Mouse (Mus musculus): ENCODE measurements around the gene Olfr667.

DNA sequence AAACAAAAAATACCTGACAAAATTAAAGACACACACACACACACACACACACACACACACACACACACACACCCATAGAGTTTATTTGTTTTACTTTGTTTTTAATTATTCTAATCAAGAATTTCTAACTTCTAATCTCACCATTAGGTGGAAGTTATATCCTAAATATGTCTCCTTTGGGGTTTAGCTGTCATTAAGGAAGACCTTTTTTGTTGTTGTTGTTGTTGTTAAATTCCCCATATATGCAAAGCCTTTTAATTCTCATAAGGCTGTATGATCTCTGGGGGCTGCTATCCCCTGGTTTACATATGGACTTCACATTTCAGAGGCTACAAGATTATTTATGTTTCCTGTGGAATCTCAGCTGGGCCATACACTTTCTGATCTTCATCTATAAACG is 12.7 kb upstream of the Olfr667 start, which contains the start of gene Olfr669:
- TF ChIP-seq ZC3H11A (IDR thresholded peaks at IDR 0.05; ENCODE audit: borderline replicate concordance, low read depth, low read length): no peak
- TF ChIP-seq HCFC1 (IDR thresholded peaks at IDR 0.05; ENCODE audit: borderline replicate concordance, insufficient read depth, low read length): no peak
- no peak for TF ChIP-seq CHD2 (IDR thresholded peaks at IDR 0.05; ENCODE audit: low read depth, low read length)
